Mouse (Mus musculus): ENCODE measurements at regions not wholly inside any gene's neighbourhood (a gene's known extent, or its start where the extent isn't known, plus 50 kb on each side); places are given as distances from the start of the nearest gene placed in this dataset.

DNA sequence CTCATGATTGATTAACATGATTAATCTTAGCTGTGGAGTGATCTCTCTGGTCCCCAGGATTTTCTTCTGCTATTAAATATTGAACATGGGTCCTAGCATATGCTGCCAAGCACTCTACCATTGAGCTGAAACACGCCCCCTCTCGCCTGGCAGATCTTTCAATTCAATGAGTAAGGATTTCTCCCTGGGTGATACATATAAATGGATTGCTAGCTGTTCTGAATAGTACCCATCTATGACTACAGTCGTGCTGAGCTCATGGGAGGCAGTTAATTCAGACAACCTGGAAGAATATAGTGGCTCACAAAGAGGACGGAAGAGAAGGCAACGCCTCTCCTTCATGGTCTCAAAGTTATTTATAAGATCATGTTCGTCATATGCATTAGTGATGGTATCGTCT lies 53.0 kb upstream of the Elmo1 start:
- TF ChIP-seq POLR2A (IDR thresholded peaks at IDR 0.05; ENCODE audit: borderline replicate concordance, extremely low read depth, insufficient read depth, insufficient read length, poor library complexity, severe bottlenecking) (no peak), CTCF (IDR thresholded peaks at IDR 0.05; ENCODE audit: borderline replicate concordance, extremely low read depth, insufficient read depth, insufficient read length) (no peak)

All from brain, embryonic 14.5 days (tissue).